Mouse (Mus musculus) liver, postnatal 0 days (tissue): ENCODE data around the gene Urm1.

Experiments
- CTCF ChIP-seq: sonication (generic); IDR thresholded peaks from 2 replicates; pipeline ENCODE4 v1.5.1; 2016; ENCODE audit warnings: antibody characterized with exemption, low read depth
- EP300 ChIP-seq: IDR thresholded peaks from 2 replicates; pipeline ENCODE4 v1.6.1; 2016; ENCODE audit warnings: antibody characterized with exemption, low read depth, mild to moderate bottlenecking

DNA sequence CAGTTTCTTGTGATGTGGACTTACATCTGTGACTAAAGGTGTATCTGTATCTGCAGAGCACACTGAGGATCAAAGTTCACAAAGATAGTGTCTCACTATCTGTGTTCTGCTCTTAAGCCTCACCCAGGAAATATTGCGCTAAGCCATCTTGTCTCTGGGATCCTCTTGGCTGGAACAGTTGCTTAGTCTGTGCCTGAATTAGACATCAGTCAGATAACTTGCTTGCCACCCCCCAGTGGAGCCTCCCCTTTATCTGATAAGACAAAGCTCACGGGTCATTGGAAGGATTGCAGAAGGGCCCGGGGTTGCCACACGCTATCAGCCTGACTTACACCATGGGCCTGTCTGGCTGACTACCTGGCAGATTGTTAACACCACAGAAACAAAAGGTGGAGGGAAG lies 46.6 kb upstream of the Urm1 start:
- TF ChIP-seq CTCF, result no peak
- TF ChIP-seq EP300, result no peak
